Mouse (Mus musculus): ENCODE results near the gene Ube2n. TPM values are rescaled to one million over a fixed set of nuclear protein-coding genes. Genes with fewer than 3 reads are reported as not detected.

The Ube2n gene
- 341 TPM for polyA plus RNA-seq (2017; shearing (Covaris generic))

DNA sequence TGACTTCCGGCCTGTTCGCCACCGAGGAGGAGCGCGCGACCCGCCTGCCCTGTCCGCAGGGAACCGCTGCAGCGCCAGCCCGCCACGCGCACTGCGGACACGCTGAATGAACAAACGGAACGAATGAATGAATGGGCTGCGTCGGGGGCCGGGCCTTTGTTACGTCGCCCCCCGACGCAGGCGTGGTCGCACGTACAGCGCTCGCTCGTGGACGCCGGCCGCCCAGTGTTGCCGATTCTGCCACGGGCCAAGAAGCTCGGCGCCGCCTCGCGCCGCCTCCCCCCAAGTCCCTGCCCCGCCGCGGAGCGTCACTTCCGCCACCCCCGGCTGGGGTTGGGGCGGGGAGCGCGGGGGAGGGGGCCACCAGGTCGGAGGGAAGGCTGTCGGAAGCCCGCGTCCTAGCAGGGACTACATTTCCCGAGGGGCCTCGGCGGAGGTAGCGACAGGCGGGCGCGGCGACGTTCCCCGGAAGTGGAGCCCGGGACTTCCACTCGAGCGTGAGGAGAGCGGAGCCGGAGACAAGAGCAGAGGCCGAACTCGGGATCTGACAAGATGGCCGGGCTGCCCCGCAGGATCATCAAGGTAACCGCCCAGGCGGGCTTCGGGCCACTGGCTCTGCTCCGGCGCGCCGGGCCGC, at the start of gene Ube2n:
TSS of gene Ube2n (plus strand) at position 490 of the 637 bp plus-strand sequence.

GRCm38 (mm10) chr10:95501463-95502081, 13.4 kb upstream of the Ube2n start, which contains the start of gene Mrpl42:
Mrpl42 (minus strand) TSS chr10:95501940.

GRCm38 (mm10) chr10:95563851-95564845, 49.2 kb downstream of the Ube2n start, which contains the start of gene Nudt4:
Nudt4 (minus strand) TSS chr10:95564146.

Other genes starting within 250 kb of the Ube2n start
- gene Cradd, start 191.0 kb upstream of the Ube2n start, polyA plus RNA-seq (2017; shearing (Covaris generic)), result 29.8 TPM
- gene Socs2, start 98.0 kb upstream of the Ube2n start, polyA plus RNA-seq (2017; shearing (Covaris generic)), result 92.7 TPM
- 161 TPM for gene Mrpl42, start 13.2 kb upstream of the Ube2n start, polyA plus RNA-seq (2017; shearing (Covaris generic))
- gene Nudt4, start 49.0 kb downstream of the Ube2n start, polyA plus RNA-seq (2017; shearing (Covaris generic)), result 7.5 TPM
- not detected for gene Anapc15-ps, start 158.3 kb downstream of the Ube2n start, polyA plus RNA-seq (2017; shearing (Covaris generic))

All from inflammation-experienced regulatory T-cells, adult 16 weeks (primary cell).